ENCODE assay signal across 9 mouse cellular contexts in genomic region chr11:85261192-85261591, GRCm38 (mm10). TPM values are rescaled to one million over a fixed set of nuclear protein-coding genes. Genes with fewer than 3 reads are reported as not detected.
DNase-seq lines count a peak whose midpoint lies in the region; ATAC-seq and TF ChIP-seq lines count a peak whose summit lies in the region.
"Had no signal": no experiment of that assay in that cellular context is flagged by ENCODE, and none has a peak within 500 bp of the region (broad histone marks: within the 10 kb centered on the region; RNA-seq: fewer than 3 reads in every experiment).

No protein-coding gene starts in this region.

- WGBS in midbrain, embryonic 11.5 days: 37% methylated on average over 7 of the region's 7 CpGs
- 32% methylated on average over 7 of the region's 7 CpGs for WGBS in midbrain, embryonic 16.5 days
- WGBS in lung, adult 2 months: 17% methylated on average over 7 of the region's 7 CpGs

- no peak overlapping the region for H3K4me2 ChIP-seq in midbrain, embryonic 11.5 days
- H3K4me2 ChIP-seq in midbrain, embryonic 16.5 days (ENCODE audit: low read length): no peak overlapping the region
- H3K4me2 ChIP-seq: hindbrain, embryonic 15.5 days had no signal

- no peaks in the 10 kb centered on the region for H3K36me3 ChIP-seq in midbrain, embryonic 11.5 days (ENCODE audit: control insufficient read depth, insufficient read depth, low read length)
- no peaks in the 10 kb centered on the region for H3K36me3 ChIP-seq in midbrain, embryonic 16.5 days (ENCODE audit: control insufficient read depth, insufficient read depth, low read length)
- H3K36me3 ChIP-seq: hindbrain, embryonic 15.5 days had no signal

- H3K27me3 ChIP-seq in midbrain, embryonic 11.5 days (ENCODE audit: control insufficient read depth, insufficient read depth, low read length): no peaks in the 10 kb centered on the region
- no peaks in the 10 kb centered on the region for H3K27me3 ChIP-seq in midbrain, embryonic 16.5 days (ENCODE audit: control insufficient read depth, insufficient read depth, low read depth, low read length)
- H3K27me3 ChIP-seq: hindbrain, embryonic 15.5 days had no signal

- no peak overlapping the region for H3K27ac ChIP-seq in midbrain, embryonic 11.5 days (ENCODE audit: low read depth, low read length)
- H3K27ac ChIP-seq in midbrain, embryonic 16.5 days (ENCODE audit: low read length): no peak overlapping the region
- no peak overlapping the region for H3K27ac ChIP-seq in bone marrow macrophage, adult 2 months (ENCODE audit: insufficient read depth, low read depth, low read length)
- H3K27ac ChIP-seq: hindbrain, embryonic 15.5 days had no signal

- no peak for TF ChIP-seq POLR2A in bone marrow macrophage, adult 2 months (IDR thresholded peaks at IDR 0.05; ENCODE audit: borderline replicate concordance, low read depth, low read length)
- TF ChIP-seq POLR2A in lung, adult 2 months (IDR thresholded peaks at IDR 0.05; ENCODE audit: borderline replicate concordance, extremely low read depth, low read depth, low read length): no peak

- no peak overlapping the region for H3K4me3 ChIP-seq in midbrain, embryonic 11.5 days (ENCODE audit: low read depth, low read length)
- no peak overlapping the region for H3K4me3 ChIP-seq in midbrain, embryonic 16.5 days (ENCODE audit: low read depth, low read length)
- H3K4me3 ChIP-seq in bone marrow macrophage, adult 2 months (ENCODE audit: insufficient read depth, low read length): no peak overlapping the region
- no peak overlapping the region for H3K4me3 ChIP-seq in lung, adult 2 months (replicated peaks; ENCODE audit: extremely low read depth, low read depth, low read length)
- H3K4me3 ChIP-seq: hindbrain, embryonic 15.5 days had no signal

- TF ChIP-seq CTCF in bone marrow macrophage, adult 2 months (IDR thresholded peaks at IDR 0.05; ENCODE audit: low read depth, low read length): 0 out of 2 replicates have a peak, but pooled peaks have one; percentile 17
- peak; percentile 25; the same call in 1 of the 2 replicates for TF ChIP-seq CTCF in lung, adult 2 months (IDR thresholded peaks at IDR 0.05; ENCODE audit: insufficient read depth, low read length)

- no peaks in the 10 kb centered on the region for H3K4me1 ChIP-seq in midbrain, embryonic 11.5 days (ENCODE audit: control insufficient read depth, insufficient read depth, low read length)
- no peaks in the 10 kb centered on the region for H3K4me1 ChIP-seq in midbrain, embryonic 16.5 days (ENCODE audit: control insufficient read depth, insufficient read depth, low read length)
- H3K4me1 ChIP-seq in bone marrow macrophage, adult 2 months (ENCODE audit: control insufficient read depth, insufficient read depth, low read length): peaks cover 6% of the 10 kb centered on the region; the same call in 1 of the 2 replicates
- H3K4me1 ChIP-seq in lung, adult 2 months (ENCODE audit: control insufficient read depth, insufficient read depth, low read length): no peaks in the 10 kb centered on the region
- H3K4me1 ChIP-seq: hindbrain, embryonic 15.5 days had no signal

- no peaks in the 10 kb centered on the region for H3K9me3 ChIP-seq in midbrain, embryonic 11.5 days (ENCODE audit: control insufficient read depth, low read length)
- no peaks in the 10 kb centered on the region for H3K9me3 ChIP-seq in midbrain, embryonic 16.5 days (replicated peaks; ENCODE audit: control insufficient read depth, low read length, poor library complexity, severe bottlenecking)
- H3K9me3 ChIP-seq: hindbrain, embryonic 15.5 days had no signal

- peak; percentile 97 for DNase-seq in midbrain, embryonic 11.5 days (ENCODE audit: low spot score, missing footprints)
- peak; percentile 70 to 91 for DNase-seq in kidney, postnatal 25 days
- DNase-seq in lung, adult 2 months: peak; percentile 66
- DNase-seq in right cerebral cortex, postnatal 25 days: peak; percentile 12
- peak; percentile 78 for DNase-seq in urinary bladder, postnatal 25 days (ENCODE audit: low spot score)

- H3K9ac ChIP-seq in midbrain, embryonic 11.5 days (ENCODE audit: low read length): no peak overlapping the region
- no peak overlapping the region for H3K9ac ChIP-seq in midbrain, embryonic 16.5 days (ENCODE audit: low read depth, low read length)
- H3K9ac ChIP-seq: hindbrain, embryonic 15.5 days had no signal

- ATAC-seq in midbrain, embryonic 11.5 days (ENCODE audit: low FRiP score): no peak
- no peak for ATAC-seq in midbrain, embryonic 16.5 days
- ATAC-seq in erythroid progenitor cell, adult 5-6 weeks (replicated peaks; ENCODE audit: low FRiP score, poor library complexity, severe bottlenecking): peak; percentile 83

RNA-seq across cellular contexts. Expression of gene Appbp2, which starts 26.3 kb away (rescaled TPM):
- 63.5 and 69.3 TPM in 2 replicates for polyA plus RNA-seq in midbrain, embryonic 11.5 days (2014; fragmentation: Nextera tagmentation; extraction: Ambion mirVana)
- polyA plus RNA-seq in midbrain, embryonic 16.5 days (2015; fragmentation: Nextera tagmentation; extraction: Ambion mirVana): 44.5 and 46.7 TPM in 2 replicates
- polyA plus RNA-seq in bone marrow macrophage, adult 2 months (2012; ENCODE audit: insufficient read depth, insufficient read length, missing spikeins): 14.9 and 15.5 TPM in 2 replicates
- 9.7 and 12.2 TPM in 2 replicates for total RNA-seq in erythroid progenitor cell, adult 5-6 weeks (2015; ENCODE audit: low replicate concordance)
- 8.2 and 10.3 TPM in 2 replicates for total RNA-seq in erythroid progenitor cell, adult 5-6 weeks (2017; ENCODE audit: low replicate concordance)
- 10.2 and 11.1 TPM in 2 replicates for polyA plus RNA-seq in lung, adult 2 months (2012; rRNA removed)

RNA-seq across cellular contexts. Expression of gene Ppm1d, which starts 49.9 kb away (rescaled TPM):
- polyA plus RNA-seq in midbrain, embryonic 11.5 days (2014; fragmentation: Nextera tagmentation; extraction: Ambion mirVana): 29.1 and 30.0 TPM in 2 replicates
- polyA plus RNA-seq in midbrain, embryonic 16.5 days (2015; fragmentation: Nextera tagmentation; extraction: Ambion mirVana): 14.3 and 14.6 TPM in 2 replicates
- 12.2 and 14.0 TPM in 2 replicates for polyA plus RNA-seq in bone marrow macrophage, adult 2 months (2012; ENCODE audit: insufficient read depth, insufficient read length, missing spikeins)
- total RNA-seq in erythroid progenitor cell, adult 5-6 weeks (2015; ENCODE audit: low replicate concordance): 96.6 and 112 TPM in 2 replicates
- total RNA-seq in erythroid progenitor cell, adult 5-6 weeks (2017; ENCODE audit: low replicate concordance): 62.0 and 77.3 TPM in 2 replicates
- polyA plus RNA-seq in lung, adult 2 months (2012; rRNA removed): 7.3 and 7.4 TPM in 2 replicates

Comparison
In these comparisons a context has a peak if more than half of its experiments do, and no peak if none do; other contexts are left out.
1. DNase-seq: peak in every context shown above with its lines; median percentile 97 in midbrain, embryonic 11.5 days; 80 in kidney, postnatal 25 days; 78 in urinary bladder, postnatal 25 days; 66 in lung, adult 2 months; 12 in right cerebral cortex, postnatal 25 days.